Mouse (Mus musculus): Measurements from ENCODE around the gene 1600002K03Rik.

DNA sequence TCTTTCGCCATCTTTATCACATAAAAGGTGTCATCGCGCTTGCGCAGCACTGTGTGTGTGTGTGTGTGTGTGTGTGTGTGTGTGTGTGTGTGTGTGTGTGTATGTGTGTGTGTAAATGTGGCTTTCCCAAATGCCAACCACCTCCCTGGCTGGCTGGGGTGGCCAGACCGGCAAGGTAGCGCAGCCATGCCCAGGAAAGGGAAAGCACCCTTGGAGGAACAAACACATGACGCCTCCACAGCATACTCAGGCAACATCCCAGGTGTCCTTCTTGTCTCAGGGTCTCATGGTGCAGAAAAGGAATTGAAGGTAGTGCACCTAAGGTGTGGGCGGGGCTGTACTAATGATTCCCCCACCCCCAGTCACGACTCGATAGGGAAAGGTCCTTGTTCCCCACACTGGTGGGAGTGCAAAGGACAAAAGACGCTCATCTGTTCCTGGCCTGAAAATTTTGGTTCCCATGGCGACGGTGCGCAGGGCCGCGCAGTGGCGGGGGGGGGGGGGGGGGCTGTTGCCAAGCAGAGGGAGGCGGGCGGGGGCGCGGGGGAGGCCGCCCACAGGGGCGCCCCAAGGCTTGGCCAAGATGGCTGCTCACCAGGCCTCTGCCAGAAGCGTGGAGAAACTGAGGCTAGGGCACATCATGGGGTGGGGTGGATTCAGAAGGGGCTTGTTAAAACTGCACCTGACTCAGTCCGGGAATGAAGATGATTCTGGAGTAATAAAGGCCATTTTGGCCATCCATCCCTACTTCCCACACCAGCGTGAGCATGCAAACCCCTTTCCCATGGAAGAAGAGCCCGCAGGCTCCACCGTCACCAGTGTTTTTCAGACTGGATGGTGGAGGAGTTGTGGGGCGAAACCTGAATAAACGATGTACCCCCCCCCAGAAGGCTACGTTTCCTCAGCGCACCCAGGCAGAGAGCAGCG is 34.9 kb upstream of the 1600002K03Rik start:
- no peak for TF ChIP-seq POLR2A (IDR thresholded peaks at IDR 0.05; ENCODE audit: insufficient read depth, low read length)
- TF ChIP-seq CTCF (IDR thresholded peaks at IDR 0.05; ENCODE audit: low read depth, low read length), result no peak

Measured in ES-Bruce4 (cell line).